Mouse (Mus musculus) frontal cortex, postnatal 14 days (tissue): ENCODE data around the gene Krtap4-7.
"Not testable (repeated sequence)": the region's sequence is repeated elsewhere in the genome, so short reads cannot be mapped to it uniquely, and the experiment has no call there.

Experiments used
- DNase-seq, 2 experiments: peaks; one replicate each; pipeline ENCODE4 v3.0.0; 2022; ENCODE audit warnings: low spot score in 2 of 2

Gene Krtap4-7

GRCm38 (mm10) chr11:99643635-99644139, at the start of gene Krtap4-7:
Gene Krtap4-7, minus strand, starts transcription at chr11:99644089.
- not testable (repeated sequence) for DNase-seq

GRCm38 (mm10) chr11:99690463-99690862, 46.6 kb upstream of the Krtap4-7 start, which contains the start of gene Gm14190:
Gene Gm14190, minus strand, starts transcription at chr11:99690740.
- DNase-seq = no peak

GRCm38 (mm10) chr11:99685235-99685634, 41.3 kb upstream of the Krtap4-7 start:
- not testable (repeated sequence) for DNase-seq

- no peak for DNase-seq
These were observed 39.6 kb upstream of the Krtap4-7 start for GRCm38 (mm10) chr11:99683481-99683880.

GRCm38 (mm10) chr11:99665860-99666259, 22.0 kb upstream of the Krtap4-7 start, which contains the start of gene Krtap4-6:
Gene Krtap4-6, minus strand, starts transcription at chr11:99665960.
- no peak for DNase-seq

GRCm38 (mm10) chr11:99662802-99663201, 18.9 kb upstream of the Krtap4-7 start:
- no peak for DNase-seq

GRCm38 (mm10) chr11:99659256-99659655, 15.4 kb upstream of the Krtap4-7 start:
- no peak for DNase-seq

GRCm38 (mm10) chr11:99658467-99659010, 14.7 kb upstream of the Krtap4-7 start, which contains the start of gene Gm11563:
Gene Gm11563, minus strand, starts transcription at chr11:99658960.
- not testable (repeated sequence) for DNase-seq

GRCm38 (mm10) chr11:99657051-99657450, 13.2 kb upstream of the Krtap4-7 start:
- no peak for DNase-seq

GRCm38 (mm10) chr11:99650136-99650535, 6.2 kb upstream of the Krtap4-7 start, which contains the start of gene Gm11555:
Gene Gm11555, minus strand, starts transcription at chr11:99650236.
- no peak for DNase-seq

GRCm38 (mm10) chr11:99646444-99646843, 2.6 kb upstream of the Krtap4-7 start:
- no peak for DNase-seq

GRCm38 (mm10) chr11:99644351-99644750, 462 bp upstream of the Krtap4-7 start:
- DNase-seq = no peak

GRCm38 (mm10) chr11:99640926-99641325, 3.0 kb downstream of the Krtap4-7 start:
- no peak for DNase-seq

- no peak for DNase-seq
These were observed 6.8 kb downstream of the Krtap4-7 start for GRCm38 (mm10) chr11:99637086-99637485.

GRCm38 (mm10) chr11:99634653-99635134, 9.2 kb downstream of the Krtap4-7 start, which contains the start of gene Krtap4-2:
Gene Krtap4-2, minus strand, starts transcription at chr11:99635084.
- no peak for DNase-seq

GRCm38 (mm10) chr11:99633293-99633692, 10.6 kb downstream of the Krtap4-7 start:
- no peak for DNase-seq

GRCm38 (mm10) chr11:99630890-99631289, 13.0 kb downstream of the Krtap4-7 start:
- no peak for DNase-seq

- no peak for DNase-seq
These were observed 15.8 kb downstream of the Krtap4-7 start, which contains the start of gene Krtap4-1 for GRCm38 (mm10) chr11:99628138-99628537. Gene Krtap4-1, minus strand, starts transcription at chr11:99628238.

GRCm38 (mm10) chr11:99620335-99620734, 23.6 kb downstream of the Krtap4-7 start, which contains the start of gene Gm11562:
Gene Gm11562, minus strand, starts transcription at chr11:99620435.
- no peak for DNase-seq

- DNase-seq = no peak
These were observed 29.0 kb downstream of the Krtap4-7 start, which contains the start of gene Krtap2-4 for GRCm38 (mm10) chr11:99614796-99615363. Gene Krtap2-4, minus strand, starts transcription at chr11:99614846.

- not testable (repeated sequence) for DNase-seq
These were observed 33.8 kb downstream of the Krtap4-7 start, which contains the start of gene Gm11937 for GRCm38 (mm10) chr11:99610089-99610488. Gene Gm11937, minus strand, starts transcription at chr11:99610189.

GRCm38 (mm10) chr11:99609126-99609525, 34.8 kb downstream of the Krtap4-7 start:
- DNase-seq = peak; percentile 5 to 10
